Mouse (Mus musculus) limb, embryonic 14.5 days (tissue): ENCODE measurements around the gene Btbd35f8. TPM values are rescaled to one million over a fixed set of nuclear protein-coding genes. Genes with fewer than 3 reads are reported as not detected.
"Not testable (repeated sequence)": the region's sequence is repeated elsewhere in the genome, so short reads cannot be mapped to it uniquely, and the experiment has no call there.

Experiments
- ATAC-seq: fragments of 200-750 bp; cut with Nextera tagmentation; 2 replicates; pipeline ENCODE4 v1.8.0; 2017; ENCODE audit warnings: low read depth, moderate number of reproducible peaks, moderate TSS enrichment; ENCODE audit not compliant: low FRiP score
- DNase-seq: peaks from one replicate; pipeline ENCODE4 v3.0.0-alpha.2; 2015; ENCODE audit warnings: low spot score
- H3K27ac ChIP-seq: fragments of 300-500 bp; sonication (generic); replicated peaks from 2 replicates; pipeline ENCODE4 v1.5.1; 2014; ENCODE audit warnings: low read depth, mild to moderate bottlenecking, low read length, moderate library complexity, mixed read lengths
- H3K27me3 ChIP-seq: fragments of 300-500 bp; sonication (generic); 2 replicates; pipeline ENCODE4 v1.6.1; 2014; ENCODE audit warnings: low read length, mixed read lengths; ENCODE audit not compliant: control insufficient read depth, insufficient read depth
- H3K36me3 ChIP-seq: fragments of 300-500 bp; sonication (generic); 2 replicates; pipeline ENCODE4 v1.6.1; 2014; ENCODE audit warnings: mild to moderate bottlenecking, low read length, moderate library complexity, mixed read lengths; ENCODE audit not compliant: control insufficient read depth, insufficient read depth
- H3K4me1 ChIP-seq: fragments of 300-500 bp; sonication (generic); 2 replicates; pipeline ENCODE4 v1.6.1; 2014; ENCODE audit warnings: antibody characterized with exemption, low read length, mixed read lengths; ENCODE audit not compliant: control insufficient read depth, insufficient read depth
- H3K4me2 ChIP-seq: fragments of 300-500 bp; sonication (generic); replicated peaks from 2 replicates; pipeline ENCODE4 v1.6.1; 2014; ENCODE audit warnings: low read depth, mild to moderate bottlenecking, low read length, moderate library complexity; ENCODE audit not compliant: severe bottlenecking
- H3K4me3 ChIP-seq: fragments of 300-500 bp; sonication (generic); replicated peaks from 2 replicates; pipeline ENCODE4 v1.5.1; 2014; ENCODE audit warnings: low read length
- H3K9ac ChIP-seq: fragments of 300-500 bp; sonication (generic); 2 replicates; pipeline ENCODE4 v1.6.1; 2014; ENCODE audit warnings: mild to moderate bottlenecking, low read depth, low read length, moderate library complexity; ENCODE audit not compliant: severe bottlenecking
- H3K9me3 ChIP-seq: fragments of 300-500 bp; sonication (generic); 2 replicates; pipeline ENCODE4 v1.6.1; 2016; ENCODE audit warnings: low read length; ENCODE audit not compliant: control insufficient read depth
- WGBS: fragments of 180-500 bp; shearing (Covaris S2); extraction: QIAGEN DNeasy Blood & Tissue Kit; methylation state at CpG from one replicate; pipeline ENCODE4 v1.1.7; 2014; 5-methylcytosine and 5-hydroxymethylcytosine counted together
- polyA plus RNA-seq, 2 experiments: library from polyadenylated mRNA; depleted of rRNA in 1 of 2; stranded (reverse) in 1 of 2; unstranded in 1 of 2; fragments of >200 nt; fragmentation: Nextera tagmentation in 1 of 2; extraction: Ambion mirVana in 1 of 2; gene quantifications; 2 replicates each; pipeline versions ENCODE4 v1.2.1 to v1.2.3; 2012 to 2014

Btbd35f8 gene
- polyA plus RNA-seq (2012; rRNA removed) (not detected in 2 replicates), polyA plus RNA-seq (2014; fragmentation: Nextera tagmentation; extraction: Ambion mirVana) (not detected in 2 replicates)

GRCm38 (mm10) chrX:34450224-34450623 lies at the start of gene Btbd35f8:
Btbd35f8 (plus strand) TSS chrX:34450524.
- not testable (repeated sequence) for H3K9ac ChIP-seq, H3K36me3 ChIP-seq, H3K9me3 ChIP-seq, H3K4me1 ChIP-seq, H3K4me3 ChIP-seq, H3K27ac ChIP-seq, ATAC-seq, H3K27me3 ChIP-seq, H3K4me2 ChIP-seq, DNase-seq
- WGBS: no CpG with 5 or more reads among the region's 3 CpGs

Other genes starting within 250 kb of the Btbd35f8 start
- not detected in 2 replicates for gene Spin2g, start 211.8 kb upstream of the Btbd35f8 start, polyA plus RNA-seq (2012; rRNA removed)
- not detected in 2 replicates for gene Spin2g, start 211.8 kb upstream of the Btbd35f8 start, polyA plus RNA-seq (2014; fragmentation: Nextera tagmentation; extraction: Ambion mirVana)